Mouse (Mus musculus) NIH3T3 (cell line): ENCODE results near the gene Col25a1.
A peak's percentile ranks its signal among the peaks of the same experiment; 100 is the strongest.

Experiments used
- DNase-seq: peaks from one replicate; pipeline ENCODE4 v3.0.0-alpha.2; 2012; ENCODE audit warnings: low read depth

The Col25a1 gene

DNA sequence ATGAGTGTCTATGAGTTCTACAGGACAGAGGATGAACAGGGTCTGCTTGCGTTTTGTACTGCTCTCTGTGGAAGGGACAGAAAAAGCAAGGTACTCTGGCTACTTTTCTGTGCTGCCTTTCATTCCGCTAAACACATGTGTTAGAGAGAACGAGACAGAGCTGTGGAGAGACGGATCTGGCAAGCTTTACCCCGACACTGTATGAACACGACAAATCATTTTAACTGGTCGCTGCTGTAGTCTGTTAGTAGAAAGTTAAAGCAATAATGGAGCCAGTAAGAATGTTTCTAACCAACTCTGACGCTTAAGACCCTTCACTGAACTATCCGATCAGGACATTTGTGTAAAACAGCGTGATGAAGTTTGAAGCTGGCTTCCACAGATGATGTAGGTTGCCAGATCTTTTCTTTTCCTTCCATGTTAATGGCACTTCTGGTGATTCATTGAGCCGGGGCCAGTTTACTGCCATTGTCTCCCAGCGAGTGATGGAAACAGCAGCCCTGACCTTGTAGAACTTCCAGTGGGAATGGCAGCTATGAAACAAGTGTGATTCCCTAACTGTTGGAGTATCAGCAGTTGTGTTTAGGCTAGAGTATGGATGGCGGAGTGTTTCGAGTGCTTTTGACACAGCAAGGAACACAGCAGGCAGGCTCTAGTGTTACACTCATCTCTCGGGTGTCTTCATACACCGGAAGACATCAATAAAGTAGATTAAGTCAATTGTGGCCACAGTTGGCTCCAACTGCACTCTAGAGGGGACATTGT is 437.2 kb downstream of the Col25a1 start:
- no peak for DNase-seq

- DNase-seq = no peak
Observed at GRCm38 (mm10) chr3:130573243-130573642, 441.9 kb downstream of the Col25a1 start.

GRCm38 (mm10) chr3:130574652-130575051 is 443.4 kb downstream of the Col25a1 start:
- peak; percentile 51 for DNase-seq

DNA sequence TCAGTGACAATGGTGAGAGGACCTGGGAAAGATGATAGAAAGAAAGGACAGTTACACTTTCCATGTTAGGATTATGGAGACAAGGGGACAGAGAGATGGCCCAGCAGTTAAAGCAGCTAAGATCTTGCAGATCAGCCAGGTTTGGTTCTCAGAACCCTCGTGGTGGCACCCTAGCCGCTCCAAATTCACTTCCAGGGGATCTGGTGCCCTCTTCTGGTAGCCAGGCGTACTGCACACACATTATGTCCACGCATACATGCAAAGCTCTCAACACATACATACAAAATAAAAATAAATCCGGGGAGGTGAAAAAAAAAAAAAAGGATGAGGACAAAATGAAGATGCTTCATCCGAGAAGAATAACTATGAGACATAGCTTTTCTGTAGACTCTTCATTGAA is 445.4 kb downstream of the Col25a1 start:
- peak; percentile 39 for DNase-seq

DNA sequence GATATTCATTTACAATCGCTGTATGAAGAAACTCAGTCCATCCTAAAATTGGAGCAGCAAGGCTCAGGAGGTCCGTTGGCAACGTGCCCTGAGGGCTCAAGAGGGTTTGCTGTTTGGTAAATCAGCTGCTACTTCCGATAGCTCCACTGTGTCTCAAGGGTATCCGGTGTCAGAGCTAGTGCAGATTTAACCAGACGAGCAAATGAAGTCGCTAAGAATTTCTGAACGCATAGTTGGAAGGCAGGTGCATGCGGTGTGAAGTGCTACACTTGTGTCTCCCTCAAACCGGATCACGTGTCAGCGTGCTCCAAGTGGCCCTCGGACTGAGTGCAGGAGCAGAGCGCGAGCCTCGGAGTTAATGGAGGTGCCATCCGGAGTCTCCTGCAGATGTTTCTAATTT is 448.2 kb downstream of the Col25a1 start:
- no peak for DNase-seq

- DNase-seq = no peak
Observed at GRCm38 (mm10) chr3:130581577-130581976, 450.3 kb downstream of the Col25a1 start.

GRCm38 (mm10) chr3:130582903-130583664 is 451.8 kb downstream of the Col25a1 start:
- no peak for DNase-seq

GRCm38 (mm10) chr3:130584007-130584406 is 452.7 kb downstream of the Col25a1 start:
- DNase-seq = no peak

- no peak for DNase-seq
Observed at GRCm38 (mm10) chr3:130595050-130595449, 463.7 kb downstream of the Col25a1 start.

DNA sequence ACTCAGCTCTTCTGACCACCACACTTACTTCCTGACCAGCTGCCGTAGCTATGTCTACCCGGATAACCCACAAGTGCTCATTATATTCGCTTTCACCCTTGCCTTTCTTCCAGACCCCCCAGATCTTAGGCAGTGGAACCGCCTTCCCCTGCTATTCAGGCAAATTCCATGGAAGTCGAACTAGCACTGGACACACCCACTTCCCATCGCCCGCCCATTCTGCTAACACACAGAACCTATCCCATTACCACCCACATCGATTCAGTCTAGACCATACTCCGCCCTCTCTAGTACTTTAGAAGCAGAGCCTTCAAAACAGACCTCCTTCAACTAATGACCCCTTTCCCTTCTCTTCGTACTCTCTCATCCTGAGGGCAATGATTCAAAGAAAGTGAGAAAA is 470.2 kb downstream of the Col25a1 start:
- no peak for DNase-seq

GRCm38 (mm10) chr3:130607924-130608323 is 476.6 kb downstream of the Col25a1 start:
- peak; percentile 17 for DNase-seq

DNA sequence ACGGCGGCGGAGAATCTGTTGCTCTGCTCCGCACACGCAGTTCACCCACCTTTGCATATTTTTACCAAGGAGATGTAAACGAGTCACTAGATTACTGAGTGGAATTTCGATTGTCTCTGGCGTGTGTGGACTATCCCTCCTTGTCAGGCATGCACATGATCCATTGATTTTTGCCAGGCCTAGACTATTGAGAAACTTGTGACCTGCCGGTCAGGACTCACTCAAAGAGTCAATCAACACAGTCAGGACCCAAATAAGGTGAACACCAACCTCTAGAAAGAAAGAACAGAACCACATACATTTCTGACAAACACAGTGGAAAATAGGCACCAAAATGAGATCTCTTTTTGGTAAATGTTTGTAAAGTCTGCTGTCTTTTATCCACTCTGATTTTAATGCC is 483.1 kb downstream of the Col25a1 start:
- no peak for DNase-seq

GRCm38 (mm10) chr3:130615625-130616024 is 484.3 kb downstream of the Col25a1 start:
- no peak for DNase-seq

DNA sequence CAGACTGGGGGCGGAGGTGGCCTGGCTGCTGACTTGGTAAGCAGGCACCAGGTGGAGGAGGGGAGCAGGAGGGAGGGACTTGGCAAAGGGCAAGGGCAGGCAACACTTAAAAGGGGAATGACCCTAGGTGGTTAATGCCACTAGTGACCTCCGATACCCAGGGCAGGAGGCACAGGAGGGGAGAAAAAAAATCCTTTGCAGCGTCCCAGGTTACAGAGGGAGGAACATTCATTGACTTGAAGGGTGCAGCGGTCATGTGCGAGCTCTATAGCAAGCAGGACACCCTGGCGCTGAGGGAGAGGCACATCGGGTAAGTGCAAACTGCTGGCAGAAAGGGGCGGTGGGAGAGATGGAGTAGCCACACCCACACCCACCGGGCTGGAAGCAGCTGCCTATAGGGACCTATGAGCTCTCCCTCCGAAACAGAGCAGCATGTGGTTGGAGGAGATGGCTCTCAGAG is 486.2 kb downstream of the Col25a1 start, which contains the start of gene Etnppl:
Gene Etnppl (plus strand): TSS at position 10 of the 460 bp plus-strand sequence.
- DNase-seq = no peak

DNA sequence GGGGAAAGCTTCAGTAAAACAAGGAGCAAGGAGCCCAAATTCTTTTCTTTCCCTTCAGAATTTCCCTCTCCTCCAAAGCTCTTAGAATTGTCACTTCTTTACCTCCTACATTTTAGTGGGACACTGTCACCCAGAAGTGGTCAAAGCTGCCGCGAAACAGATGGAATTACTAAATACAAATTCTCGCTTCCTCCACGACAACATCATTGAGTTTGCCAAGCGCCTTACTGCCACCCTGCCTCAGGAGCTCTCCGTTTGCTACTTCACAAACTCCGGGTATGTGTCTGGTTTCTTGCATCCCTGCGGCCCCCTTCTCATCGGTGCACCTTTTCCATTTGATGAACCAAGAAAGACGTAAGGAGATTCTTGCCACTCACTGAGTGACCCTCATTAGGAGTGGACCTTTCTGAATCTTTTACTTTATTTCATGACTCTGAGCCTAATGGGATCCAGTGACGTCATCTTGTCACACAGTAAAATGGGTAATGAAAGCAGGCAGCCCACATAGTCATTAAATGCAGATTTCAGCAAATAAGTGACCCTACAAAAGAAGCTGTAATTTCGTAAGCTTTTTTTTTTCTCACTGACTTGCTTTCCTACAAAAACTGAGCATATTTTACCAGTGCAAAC is 489.3 kb downstream of the Col25a1 start:
- DNase-seq = no peak

DNA sequence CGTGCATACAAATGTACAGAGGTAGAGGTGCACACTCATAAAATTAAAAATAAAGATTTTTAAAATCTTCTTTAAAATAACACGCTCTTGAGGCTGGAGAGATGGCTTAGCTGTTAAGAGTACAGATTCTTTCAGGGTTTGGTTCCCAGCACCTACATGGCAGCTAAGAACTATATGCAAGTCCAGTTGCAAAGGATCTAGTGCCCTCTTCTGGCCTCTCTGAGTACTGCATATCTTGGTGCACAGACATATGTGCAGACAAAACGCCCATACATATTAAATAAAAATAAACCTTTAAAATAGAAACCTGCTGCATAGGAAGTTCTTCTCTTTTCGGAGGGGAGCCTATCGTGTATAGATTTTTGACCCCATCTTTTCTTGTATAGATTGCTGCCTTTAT is 497.1 kb downstream of the Col25a1 start:
- peak; percentile 18 for DNase-seq

DNA sequence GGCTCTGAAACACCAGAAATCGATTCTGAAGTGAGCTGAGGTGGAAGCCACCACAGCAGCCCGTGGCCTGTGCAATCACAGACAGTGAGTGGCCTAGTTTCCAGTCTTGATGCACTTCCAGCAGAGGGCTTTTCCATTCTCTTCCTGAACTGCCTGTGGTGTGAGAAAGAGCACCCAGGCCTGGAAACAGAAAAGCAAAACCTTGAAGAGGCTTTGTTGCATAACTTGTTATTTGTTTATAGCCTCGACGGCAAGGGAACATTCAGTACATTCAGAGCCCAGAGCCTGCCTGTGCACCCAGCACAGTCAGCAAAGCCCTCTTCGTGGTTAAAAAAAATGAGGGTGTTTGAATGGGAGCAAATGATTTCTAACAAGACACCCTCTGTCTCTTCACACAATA is 502.6 kb downstream of the Col25a1 start:
- DNase-seq = no peak

DNA sequence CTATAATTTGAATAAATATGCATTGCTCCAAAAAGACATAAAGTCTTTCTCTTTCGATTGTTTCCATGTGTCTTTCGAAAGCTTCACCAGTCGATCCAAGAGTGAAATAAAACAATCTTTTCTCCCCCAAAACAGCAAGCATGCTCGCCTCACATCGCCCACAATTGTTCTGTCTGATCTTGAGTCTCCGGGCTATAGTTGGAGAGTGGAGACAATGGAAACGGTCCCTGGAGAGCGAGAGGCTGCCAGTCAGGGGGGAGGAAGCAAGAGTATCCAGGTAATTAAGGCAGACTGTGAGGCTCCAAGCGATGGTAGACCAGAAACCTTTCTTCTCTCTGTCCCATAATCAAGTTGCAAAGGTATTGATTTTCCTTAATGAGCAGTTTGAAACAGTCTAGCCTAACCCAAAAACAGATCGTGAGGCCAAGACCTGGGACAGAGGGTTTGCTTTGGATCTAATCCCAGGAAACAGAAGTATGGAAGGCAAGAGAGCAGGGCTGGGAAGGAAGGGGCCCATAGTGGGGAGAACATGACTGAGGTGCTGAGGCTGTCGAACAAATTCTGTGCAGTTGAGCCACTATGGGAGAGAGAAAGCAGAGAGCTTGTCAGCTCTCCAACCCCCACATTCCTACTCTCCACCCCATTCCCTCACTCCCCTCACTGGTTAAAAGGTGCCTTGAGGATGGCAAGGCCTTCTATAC is 515.0 kb downstream of the Col25a1 start:
- no peak for DNase-seq
